Mouse (Mus musculus) mouse trophoblast stem cell (cell line): ENCODE results near the gene Tekt4.

Experiments
- in situ Hi-C, 2 experiments: fragments of 300-500 bp; cut with MseI, MboI; formaldehyde crosslinking; loops; 2 replicates in 1 of 2; 3 replicates in 1 of 2; pipeline ENCODE4 v1.15.1; 2025

Gene Tekt4

DNA sequence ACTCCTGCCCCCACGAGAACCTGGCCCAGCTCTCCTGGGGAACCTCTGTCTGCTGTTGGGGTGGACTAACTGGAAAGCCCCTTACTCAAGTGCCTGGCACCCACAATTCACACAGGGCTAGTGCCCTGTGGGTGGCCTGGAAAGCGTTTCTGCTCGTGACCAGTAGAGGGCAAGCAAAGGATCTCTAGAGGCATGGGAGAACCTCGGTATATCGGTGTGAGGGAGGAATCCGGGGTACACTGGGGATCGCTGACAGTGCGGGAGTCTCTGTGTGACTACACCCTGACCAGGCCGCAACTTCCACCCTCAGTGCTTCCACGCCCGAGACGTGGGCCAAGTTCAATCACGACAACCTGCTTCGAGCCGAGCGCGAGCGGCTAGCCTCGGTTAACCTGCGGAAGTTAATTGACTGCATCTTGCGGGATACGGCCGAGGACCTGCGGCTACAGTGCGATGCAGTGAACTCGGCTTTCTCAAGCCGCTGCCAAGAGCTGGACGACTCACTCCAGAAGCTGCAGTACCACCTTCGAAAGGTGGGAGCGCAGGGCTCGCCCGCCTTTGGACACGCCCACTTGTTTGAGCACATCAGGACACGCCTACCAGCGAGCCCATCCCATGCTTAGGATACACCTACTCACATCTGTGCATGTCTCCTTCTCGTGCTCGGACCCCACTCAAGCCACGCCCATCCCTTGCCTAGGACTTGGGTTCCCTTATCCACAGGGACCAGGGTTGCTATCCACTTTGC is 20.1 kb downstream of the Tekt4 start:
- in situ Hi-C loops = loop anchor here (5.0 to 10.0 kb wide), 3 partner anchors 72 to 220 kb away; no protein-coding TSS in a partner anchor

DNA sequence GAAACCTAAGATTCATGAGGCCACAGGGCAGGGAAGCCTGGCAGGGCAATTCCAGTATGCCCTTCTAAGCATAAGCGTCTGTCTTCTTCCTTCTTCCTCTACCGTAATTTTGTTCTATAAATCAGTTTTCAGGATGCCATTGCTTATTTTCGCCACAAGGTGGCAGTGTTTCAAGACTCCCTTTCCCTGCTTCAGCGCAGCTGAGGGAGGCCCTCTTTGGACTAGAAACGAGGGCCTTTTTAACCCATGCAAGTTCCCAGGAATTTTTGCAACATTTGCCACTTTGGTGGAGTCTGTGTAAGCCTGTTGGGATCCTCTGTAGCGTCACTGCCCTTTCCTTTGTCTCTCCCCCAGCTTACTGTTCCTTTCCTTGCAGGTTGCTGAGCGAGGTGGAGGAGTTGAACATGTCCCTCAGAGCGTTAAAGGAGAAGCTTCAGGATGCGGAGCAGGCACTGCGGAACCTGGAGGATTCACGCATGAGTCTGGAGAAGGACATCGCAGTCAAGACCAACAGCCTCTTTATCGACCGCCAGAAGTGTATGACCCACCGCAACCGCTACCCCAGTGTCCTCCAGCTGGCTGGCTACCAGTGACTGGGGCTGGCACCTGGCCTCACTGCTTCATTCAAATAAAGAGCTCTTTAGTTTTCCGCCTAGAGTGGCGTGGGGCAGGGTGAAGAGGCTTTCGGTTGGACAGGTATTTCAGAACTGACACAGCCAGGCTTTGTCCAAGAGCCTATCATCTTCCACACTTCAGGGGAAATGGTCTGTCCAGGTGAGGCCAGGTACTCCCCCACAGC is 21.7 kb downstream of the Tekt4 start:
- in situ Hi-C loops = loop anchor here in 1 of 2 experiments (10.0 kb wide), 1 partner anchor 219 kb away; no protein-coding TSS in a partner anchor

DNA sequence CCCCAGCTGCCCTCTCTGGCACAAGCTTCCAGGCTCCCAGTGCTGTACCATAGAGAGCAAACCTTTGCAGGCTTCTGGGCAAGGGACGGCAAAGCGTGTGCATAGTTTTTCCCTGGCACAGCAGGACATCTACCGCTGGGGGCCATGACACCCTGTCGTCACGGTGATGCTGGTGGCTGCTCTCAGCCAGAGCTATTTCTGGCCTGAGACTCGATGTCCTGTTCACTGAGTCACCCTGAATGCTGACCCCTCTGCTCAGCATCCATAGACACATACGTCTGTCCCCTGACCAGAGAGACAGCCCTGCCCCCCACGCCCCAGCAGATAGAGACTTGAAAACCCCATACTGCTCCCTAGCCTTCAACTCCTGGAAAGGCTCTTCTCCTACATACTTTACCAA is 25.7 kb downstream of the Tekt4 start:
- in situ Hi-C loops = no loop called here

DNA sequence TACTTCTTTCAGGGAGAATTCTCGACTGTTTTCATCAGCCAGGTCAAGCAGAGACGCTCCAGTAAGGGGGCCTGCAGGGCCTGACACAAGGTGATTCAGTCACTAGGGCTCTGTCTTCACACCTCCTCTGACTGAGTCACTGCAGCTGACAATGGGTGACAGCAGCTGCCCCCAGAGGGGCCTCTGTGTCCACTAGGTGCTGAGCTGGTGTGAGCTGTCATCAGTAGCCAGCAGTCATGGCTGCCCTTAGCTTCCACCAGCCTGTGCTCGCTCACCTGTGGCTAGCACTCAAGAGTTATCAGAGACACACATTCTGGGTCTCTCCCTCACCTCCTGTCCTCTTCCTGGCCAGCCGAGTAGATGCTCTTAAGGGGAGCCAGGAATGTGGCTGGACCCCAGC is 26.4 kb downstream of the Tekt4 start:
- in situ Hi-C loops = no loop called here

DNA sequence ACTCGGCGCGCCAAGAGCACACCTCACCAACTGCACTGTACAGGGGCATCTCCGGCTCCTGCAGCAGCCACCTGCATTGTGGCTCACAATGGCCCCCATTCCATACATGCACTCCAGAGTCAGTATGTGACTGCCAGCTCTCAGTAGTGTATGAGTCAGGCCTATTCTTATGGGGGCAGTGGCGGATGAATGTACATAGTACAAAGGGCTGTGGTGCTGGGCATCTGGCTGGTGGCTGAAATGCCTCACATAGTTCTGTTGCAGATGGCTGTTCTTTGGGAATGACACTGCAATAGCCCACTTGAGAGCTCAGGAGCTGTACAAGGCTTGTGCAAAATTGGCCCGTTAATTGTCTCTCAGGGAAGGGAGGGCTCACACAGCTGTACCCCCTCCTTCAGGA is 27.7 kb downstream of the Tekt4 start:
- in situ Hi-C loops = no loop called here

DNA sequence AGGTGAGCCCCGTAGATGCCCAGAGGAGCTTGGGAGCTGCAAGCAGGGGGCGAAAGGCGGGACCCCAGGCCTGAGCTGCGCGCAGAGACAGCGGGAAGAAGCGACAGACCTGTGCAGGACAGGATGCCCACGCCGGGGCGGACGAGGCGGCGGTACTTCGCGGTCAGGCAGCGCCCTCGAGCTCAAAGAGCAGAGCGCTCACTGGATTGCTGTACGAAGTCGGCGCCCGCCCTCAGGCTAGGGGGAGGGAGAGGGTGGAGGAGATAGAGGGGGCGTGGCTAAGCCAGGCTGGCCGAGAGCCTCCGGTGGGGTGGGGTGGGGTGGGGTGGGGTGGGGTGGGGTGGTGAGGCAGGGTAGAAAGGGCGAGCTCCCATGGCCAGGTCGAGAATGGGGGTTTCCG is 42.6 kb downstream of the Tekt4 start, which contains the start of gene Sstr5:
Sstr5 (minus strand) TSS at position 276 of the 400 bp plus-strand sequence.
- in situ Hi-C loops = no loop called here

DNA sequence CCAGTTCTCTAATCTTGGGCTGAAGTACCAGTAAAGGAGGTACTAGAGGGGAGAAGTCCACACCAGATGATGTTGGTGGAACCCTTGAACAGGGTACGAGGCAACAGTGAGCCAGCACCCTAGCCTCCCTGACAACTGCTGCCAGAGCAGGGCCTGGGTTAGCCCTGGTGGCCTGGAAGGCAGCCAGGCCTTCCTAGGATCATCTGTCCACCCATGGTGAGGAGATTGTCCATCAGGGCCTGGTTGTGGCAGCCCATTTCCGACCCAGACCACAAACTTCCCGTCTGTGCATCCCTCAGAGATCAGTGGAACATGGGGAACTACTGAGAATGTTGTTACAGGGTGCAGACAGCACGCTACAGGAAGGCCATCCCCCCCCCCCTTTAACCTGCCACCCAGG is 48.2 kb downstream of the Tekt4 start:
- in situ Hi-C loops = no loop called here

DNA sequence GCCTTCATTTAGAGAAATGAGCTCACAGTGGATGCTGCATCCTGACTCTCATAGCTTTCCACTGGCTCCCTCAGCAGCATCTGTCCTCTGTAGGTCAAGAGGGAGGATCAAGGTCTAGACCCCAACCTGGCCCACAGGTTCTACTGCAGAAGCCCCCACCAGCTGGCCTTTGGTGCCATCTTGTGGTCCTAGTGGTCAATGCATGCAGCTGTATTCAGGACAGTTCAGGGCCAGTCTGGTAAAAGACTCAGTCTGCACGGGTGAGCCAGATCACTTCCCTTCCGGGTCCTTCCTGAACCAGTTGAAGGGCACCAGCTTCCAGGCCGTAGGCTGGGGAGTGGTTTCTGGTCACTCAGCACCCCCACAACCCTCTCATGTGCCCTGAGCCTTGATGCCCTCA is 53.4 kb downstream of the Tekt4 start:
- in situ Hi-C loops = no loop called here

DNA sequence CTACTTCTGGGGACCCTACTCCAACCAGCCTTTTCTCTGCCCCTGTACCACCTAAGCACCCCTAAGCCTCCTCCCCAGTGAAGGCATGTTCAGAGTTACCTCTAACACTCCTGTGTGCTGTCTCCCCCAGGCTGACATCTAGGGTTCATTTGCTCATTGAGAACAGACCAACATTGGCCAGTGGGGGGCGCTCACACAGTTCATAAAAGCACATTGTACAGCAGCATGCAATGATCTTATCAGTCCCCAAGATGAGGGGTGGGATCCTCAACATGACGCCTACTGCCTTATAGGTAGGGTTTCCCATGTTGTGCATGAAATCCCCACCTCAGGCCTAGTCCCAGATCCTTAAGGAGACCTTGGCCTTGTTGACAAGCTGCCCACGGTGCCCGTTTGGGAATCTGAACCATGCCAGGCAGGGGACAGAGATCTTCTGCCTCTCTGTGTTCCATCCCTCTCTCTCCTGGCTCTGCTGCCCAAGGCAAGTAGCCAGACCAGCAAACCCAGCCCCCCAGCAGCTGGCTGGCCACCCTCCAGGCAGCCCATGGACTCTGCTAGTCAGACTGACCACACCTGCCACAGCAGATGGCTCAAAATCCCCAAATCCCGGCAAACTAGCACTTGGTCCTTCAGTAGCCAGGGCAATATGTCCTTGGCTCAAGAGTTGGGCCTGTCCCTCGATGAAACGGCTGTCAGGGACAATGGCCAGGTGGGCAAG is 54.6 kb downstream of the Tekt4 start:
- in situ Hi-C loops = no loop called here

DNA sequence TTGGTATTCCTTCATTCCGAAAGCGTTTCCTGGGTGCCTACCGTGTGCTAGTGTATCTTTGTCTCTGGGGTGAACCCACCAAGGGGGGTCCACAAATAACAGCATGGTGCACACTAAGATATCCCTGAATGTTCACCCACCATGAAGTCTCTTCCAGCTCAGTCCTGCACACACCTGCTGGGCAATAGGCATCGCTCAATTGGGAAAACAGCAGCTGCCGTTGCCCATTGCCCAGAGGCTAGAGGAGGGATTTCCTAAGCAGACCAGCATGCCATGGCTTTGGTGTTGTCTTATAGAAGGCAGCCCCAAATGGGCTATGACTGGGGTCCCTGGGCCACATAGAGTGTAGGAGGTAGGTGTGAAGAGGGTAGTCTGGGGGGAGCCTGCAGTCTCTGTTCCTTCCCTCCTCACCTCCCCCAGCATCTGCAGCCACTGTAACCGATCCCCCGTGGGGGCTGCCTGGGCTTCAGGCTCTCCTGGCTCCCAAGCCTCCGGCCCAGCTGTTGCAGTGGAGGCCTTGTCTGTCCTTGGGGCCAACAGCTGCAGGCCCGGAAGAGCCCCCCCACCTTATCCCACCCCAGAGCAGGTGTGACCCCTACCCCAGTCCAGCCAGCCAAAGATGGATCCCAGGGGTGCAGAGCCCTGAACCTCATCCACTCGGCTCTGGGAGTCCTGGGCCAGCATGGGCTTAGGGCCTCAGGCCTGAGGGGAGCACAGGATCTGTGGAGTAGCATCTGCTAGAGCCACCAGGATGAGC is 55.8 kb downstream of the Tekt4 start:
- in situ Hi-C loops = no loop called here

DNA sequence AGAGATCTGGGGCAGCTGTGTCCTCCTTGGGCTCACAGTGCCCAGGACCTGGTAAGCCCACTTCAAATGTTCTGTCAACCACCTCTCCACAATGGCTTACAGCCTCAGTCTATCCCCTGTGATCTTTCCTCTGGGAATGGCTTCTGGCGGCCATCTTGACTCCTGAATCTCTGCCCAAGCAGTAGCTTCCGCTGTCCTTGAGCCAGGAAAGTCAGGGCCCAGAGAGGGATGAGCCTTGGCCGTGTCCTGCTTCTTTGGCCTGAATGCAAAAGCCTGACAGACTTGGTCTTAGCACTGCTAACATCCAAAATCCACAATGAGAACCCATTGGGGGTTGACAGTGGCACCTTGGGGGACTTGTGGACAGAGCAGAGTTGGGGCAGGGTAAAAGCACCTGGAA is 57.5 kb downstream of the Tekt4 start:
- in situ Hi-C loops = no loop called here

DNA sequence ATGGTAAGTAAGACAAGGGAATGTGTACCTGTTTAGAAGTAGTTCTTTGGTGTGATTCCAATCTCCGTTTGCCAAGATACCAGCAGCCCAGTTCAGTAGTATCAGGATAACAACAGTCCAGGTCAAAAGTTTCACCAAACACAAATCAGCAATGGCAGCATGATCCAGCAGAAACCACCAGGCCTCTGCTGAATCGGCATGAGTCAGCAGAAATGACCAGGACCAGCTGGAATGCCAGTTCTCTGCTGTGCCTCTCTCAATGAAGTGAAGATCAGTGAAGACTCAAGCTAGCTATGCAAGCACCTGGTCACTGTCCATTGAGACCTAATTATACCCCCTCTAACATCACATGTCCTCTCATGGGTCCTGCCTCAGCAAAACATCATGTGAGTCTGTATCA is 59.6 kb downstream of the Tekt4 start:
- in situ Hi-C loops = no loop called here

DNA sequence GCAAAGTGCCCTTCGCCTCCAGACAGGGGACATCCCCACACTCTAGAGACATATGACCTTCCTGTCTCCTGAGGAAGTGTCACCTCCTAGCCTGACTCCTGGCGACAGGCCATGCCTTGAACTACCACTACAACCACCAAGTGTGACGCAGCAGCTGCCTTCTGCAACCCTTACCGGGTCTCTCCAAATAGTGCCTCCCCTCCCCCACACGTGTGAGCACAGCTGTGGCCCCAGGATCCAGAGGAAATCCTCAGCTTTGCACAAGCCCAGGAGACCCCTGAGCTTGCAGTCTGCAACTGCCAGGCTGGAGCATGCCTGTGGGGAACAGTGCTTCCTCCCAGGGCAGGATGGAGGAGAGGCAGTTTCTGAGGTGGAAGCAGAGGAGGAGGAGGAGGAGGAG is 61.9 kb downstream of the Tekt4 start:
- in situ Hi-C loops = no loop called here

DNA sequence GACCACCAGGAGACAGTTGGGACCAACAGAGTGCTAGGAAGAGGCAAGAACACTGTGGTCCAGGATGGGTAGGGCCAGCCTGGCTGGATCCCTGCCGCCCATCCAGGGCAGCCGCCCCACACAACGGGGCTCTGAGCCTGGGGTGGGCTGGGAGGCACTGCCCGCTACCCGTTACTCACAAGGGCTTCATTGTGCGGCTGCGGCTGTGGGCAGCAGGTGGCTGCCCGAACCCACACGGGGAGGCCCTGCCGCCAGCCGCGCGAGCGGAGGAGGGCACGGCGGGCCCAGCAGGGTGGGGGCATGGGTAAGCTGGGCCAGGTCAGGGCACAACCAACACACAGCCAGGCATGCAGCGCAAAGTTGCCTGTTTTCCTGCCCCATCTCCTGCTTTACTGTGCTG is 63.7 kb downstream of the Tekt4 start:
- in situ Hi-C loops = no loop called here

DNA sequence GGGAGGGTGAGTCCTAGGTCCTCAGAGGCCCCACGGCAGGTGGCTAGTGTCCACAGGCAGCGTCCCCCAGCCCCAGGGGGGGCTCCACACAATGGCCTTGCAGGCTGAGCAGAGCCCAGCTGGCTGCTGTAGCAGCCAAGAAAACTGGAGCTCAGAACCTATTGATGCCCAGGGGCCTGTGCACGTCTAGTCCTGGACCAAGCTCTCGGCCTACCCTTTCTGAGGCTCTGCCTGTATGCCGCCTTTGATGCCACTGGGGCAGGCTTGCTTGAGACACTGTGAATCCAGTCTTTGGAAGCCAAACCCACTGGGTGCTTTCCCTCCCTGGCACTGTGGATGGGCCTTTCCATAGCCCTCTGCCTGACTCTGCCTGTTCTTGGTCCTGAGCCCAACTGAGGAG is 65.1 kb downstream of the Tekt4 start:
- in situ Hi-C loops = no loop called here

DNA sequence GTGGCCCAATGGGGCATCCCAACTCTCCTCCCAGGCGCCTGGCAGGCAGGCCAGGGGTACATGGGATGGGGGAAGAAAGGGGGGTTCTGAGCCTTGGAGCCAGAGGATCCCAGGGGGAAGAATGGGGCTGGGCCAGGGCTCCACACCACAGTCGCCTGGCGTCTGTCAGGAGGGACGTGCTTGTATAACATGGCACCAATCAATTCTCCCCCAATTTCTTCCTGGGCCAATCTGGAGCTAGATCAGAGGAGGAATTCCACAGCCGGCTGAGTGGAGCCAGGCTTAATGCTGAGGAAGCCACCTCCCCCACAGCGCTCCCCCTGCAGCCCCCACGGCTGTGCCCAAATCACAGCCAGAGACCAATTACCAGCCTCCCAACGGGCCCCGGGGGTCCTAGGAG is 66.1 kb downstream of the Tekt4 start:
- in situ Hi-C loops = no loop called here

DNA sequence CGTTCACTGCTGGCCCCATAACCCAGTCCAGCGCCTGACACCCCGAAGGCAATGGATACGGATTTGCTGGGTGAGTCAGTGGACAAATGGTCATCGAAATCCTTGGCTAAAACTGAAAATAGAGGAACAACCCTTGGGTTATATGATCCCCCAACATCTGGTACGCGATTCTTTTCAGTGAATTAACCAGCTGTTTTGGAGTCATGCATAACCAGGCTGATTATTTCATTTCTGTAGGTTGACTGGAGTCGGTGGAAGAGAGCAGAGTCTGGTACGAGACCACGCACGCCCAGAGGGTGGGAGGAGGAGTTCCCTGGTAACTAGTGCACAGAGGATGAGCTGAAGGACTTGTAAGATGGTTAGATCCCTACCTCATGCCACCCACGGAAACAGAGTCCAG is 67.7 kb downstream of the Tekt4 start:
- in situ Hi-C loops = no loop called here
